Mouse (Mus musculus) liver, adult (tissue): ENCODE data around the gene Ino80b.
A peak's percentile ranks its signal among the peaks of the same experiment; 100 is the strongest.

ENCODE experiments used
- GATA4 ChIP-seq: IDR thresholded peaks from 2 replicates; pipeline ENCODE4 v1.6.1; 2014; ENCODE audit warnings: mild to moderate bottlenecking, low read length; ENCODE audit not compliant: insufficient replicate concordance

Ino80b gene

GRCm38 (mm10) chr6:83111510-83112136, 13.6 kb downstream of the Ino80b start:
- TF ChIP-seq GATA4, result no peak

GRCm38 (mm10) chr6:83108762-83109668, 16.2 kb downstream of the Ino80b start, which contains the start of gene Mrpl53:
TSS of gene Mrpl53 (plus strand) at chr6:83109040.
- peak; percentile 4; the same call in 1 of the 2 replicates for TF ChIP-seq GATA4

- TF ChIP-seq GATA4, result no peak
These were observed 17.4 kb downstream of the Ino80b start for GRCm38 (mm10) chr6:83107566-83108400.

- no peak for TF ChIP-seq GATA4
These were observed 21.1 kb downstream of the Ino80b start for GRCm38 (mm10) chr6:83104158-83104557.

GRCm38 (mm10) chr6:83103130-83103650, 22.0 kb downstream of the Ino80b start:
- peak; percentile 72; the same call in 1 of the 2 replicates for TF ChIP-seq GATA4

- TF ChIP-seq GATA4, result no peak; the same call in 1 of the 2 replicates
These were observed 23.3 kb downstream of the Ino80b start for GRCm38 (mm10) chr6:83101688-83102556.

GRCm38 (mm10) chr6:83101316-83101687, 23.9 kb downstream of the Ino80b start, which contains the start of the genes Ccdc142 and Gm42688:
TSS of gene Ccdc142 (plus strand) at chr6:83101601.
TSS of gene Gm42688 (plus strand) at chr6:83101617.
- no peak; the same call in 1 of the 2 replicates for TF ChIP-seq GATA4

- no peak for TF ChIP-seq GATA4
These were observed 26.8 kb downstream of the Ino80b start for GRCm38 (mm10) chr6:83098411-83098810.

GRCm38 (mm10) chr6:83095968-83096367, 29.3 kb downstream of the Ino80b start:
- no peak for TF ChIP-seq GATA4

- TF ChIP-seq GATA4, result no peak
These were observed 32.7 kb downstream of the Ino80b start for GRCm38 (mm10) chr6:83092416-83093127.

- no peak for TF ChIP-seq GATA4
These were observed 37.3 kb downstream of the Ino80b start for GRCm38 (mm10) chr6:83087926-83088260.

GRCm38 (mm10) chr6:83087205-83087925, 37.9 kb downstream of the Ino80b start:
- TF ChIP-seq GATA4, result no peak
